Mouse (Mus musculus) limb, embryonic 15.5 days (tissue): ENCODE data around the gene Timm17b. TPM values are rescaled to one million over a fixed set of nuclear protein-coding genes. Genes with fewer than 3 reads are reported as not detected.

Experiments used
- ATAC-seq: fragments of 200-750 bp; cut with Nextera tagmentation; 2 replicates; pipeline ENCODE4 v1.8.0; 2017; ENCODE audit warnings: low read depth, moderate TSS enrichment; ENCODE audit not compliant: insufficient number of reproducible peaks, low FRiP score, low TSS enrichment
- H3K27ac ChIP-seq: fragments of 300-500 bp; sonication (generic); 2 replicates; pipeline ENCODE4 v1.5.1; 2015; ENCODE audit warnings: moderate library complexity, mild to moderate bottlenecking, inconsistent platforms
- H3K27me3 ChIP-seq: fragments of 300-500 bp; sonication (generic); 2 replicates; pipeline ENCODE4 v1.6.1; 2015; ENCODE audit warnings: inconsistent platforms
- H3K36me3 ChIP-seq: fragments of 300-500 bp; sonication (generic); 2 replicates; pipeline ENCODE4 v1.6.1; 2015; ENCODE audit warnings: inconsistent platforms
- H3K4me1 ChIP-seq: fragments of 300-500 bp; sonication (generic); 2 replicates; pipeline ENCODE4 v1.6.1; 2015; ENCODE audit warnings: inconsistent platforms
- H3K4me2 ChIP-seq: fragments of 300-500 bp; sonication (generic); 2 replicates; pipeline ENCODE4 v1.6.1; 2015; ENCODE audit warnings: mild to moderate bottlenecking, inconsistent platforms
- H3K4me3 ChIP-seq: fragments of 300-500 bp; sonication (generic); 2 replicates; pipeline ENCODE4 v1.5.1; 2015; ENCODE audit warnings: mild to moderate bottlenecking, inconsistent platforms
- H3K9ac ChIP-seq: fragments of 300-500 bp; sonication (generic); 2 replicates; pipeline ENCODE4 v1.6.1; 2015; ENCODE audit warnings: inconsistent platforms
- H3K9me3 ChIP-seq: fragments of 300-500 bp; sonication (generic); 2 replicates; pipeline ENCODE4 v1.6.1; 2016; ENCODE audit warnings: inconsistent platforms
- WGBS: fragments of 180-500 bp; shearing (Covaris S2); methylation state at CpG from one replicate; pipeline ENCODE4 v1.1.7; 2015; 5-methylcytosine and 5-hydroxymethylcytosine counted together
- polyA plus RNA-seq: library from polyadenylated mRNA; unstranded; fragments of >200 nt; fragmentation: Nextera tagmentation; extraction: Ambion mirVana; gene quantifications from 2 replicates; pipeline ENCODE4 v1.2.1, GENCODE M21; 2015

Gene Timm17b
- polyA plus RNA-seq, 1 experiment from 2014 or later: 157 TPM

GRCm38 (mm10) chrX:7922032-7922431, 22.9 kb downstream of the Timm17b start:
- H3K9ac ChIP-seq: no peak overlapping the region
- ATAC-seq: no peak
- H3K4me2 ChIP-seq: peak overlapping the region; percentile 45
- H3K36me3 ChIP-seq: no peaks in the 10 kb centered on the region
- H3K4me1 ChIP-seq: peaks cover 9% of the 10 kb centered on the region
- WGBS: 17% methylated on average over 46 of the region's 48 CpGs
- H3K4me3 ChIP-seq: peak overlapping the region; percentile 25
- H3K27ac ChIP-seq: no peak overlapping the region
- no peaks in the 10 kb centered on the region for H3K9me3 ChIP-seq
- peaks cover 62% of the 10 kb centered on the region for H3K27me3 ChIP-seq

DNA sequence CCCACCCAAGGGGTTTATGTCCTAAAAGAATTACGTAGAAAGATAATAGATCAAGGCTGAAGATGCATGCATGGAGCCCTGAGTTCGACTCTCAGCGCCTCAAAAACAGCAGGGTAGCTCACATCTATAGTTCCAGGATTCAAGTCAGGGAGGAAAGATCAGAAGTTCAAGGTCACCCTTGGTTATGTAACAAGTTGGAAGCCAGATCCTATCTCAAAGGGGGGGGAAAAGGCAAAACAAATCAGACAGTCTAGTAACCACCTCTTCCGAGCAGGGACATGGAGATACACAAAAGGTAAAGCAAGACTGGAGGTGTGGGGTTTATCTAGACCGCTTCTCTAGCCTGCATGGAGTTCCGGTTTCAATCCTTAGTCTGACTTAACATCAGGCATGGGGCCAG, 27.1 kb downstream of the Timm17b start:
- peaks cover 15% of the 10 kb centered on the region for H3K36me3 ChIP-seq
- no peaks in the 10 kb centered on the region for H3K9me3 ChIP-seq
- ATAC-seq: no peak
- peaks cover 52% of the 10 kb centered on the region for H3K27me3 ChIP-seq
- WGBS: 66% methylated on average over 6 of the region's 6 CpGs
- H3K9ac ChIP-seq: no peak overlapping the region
- no peak overlapping the region for H3K4me2 ChIP-seq
- peaks cover 9% of the 10 kb centered on the region for H3K4me1 ChIP-seq
- no peak overlapping the region for H3K4me3 ChIP-seq
- H3K27ac ChIP-seq: no peak overlapping the region

DNA sequence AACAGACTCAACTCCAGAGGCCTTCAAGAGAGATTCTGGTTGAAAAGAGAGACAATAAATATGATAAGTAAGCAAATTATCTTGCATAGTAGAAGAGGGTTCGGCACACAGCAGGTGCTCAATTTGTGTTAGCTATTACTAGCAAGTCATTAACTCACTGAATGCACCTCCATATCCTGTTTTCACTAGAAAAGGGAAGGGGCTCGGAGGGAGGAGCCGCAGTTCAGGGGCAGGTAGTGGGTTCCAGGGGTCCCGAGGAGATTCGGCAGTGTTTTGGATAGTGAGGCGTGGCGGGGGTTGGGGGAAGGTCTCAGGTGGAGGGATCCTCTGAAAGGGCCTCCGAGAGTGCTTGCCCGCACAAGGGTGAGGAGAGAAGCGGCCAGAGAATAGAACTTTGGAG, 28.0 kb downstream of the Timm17b start:
- ATAC-seq: no peak
- Histone ChIP-seq H3K4me1 (peaks cover 5% of the 10 kb centered on the region; the same call in 1 of the 2 replicates), H3K36me3 (peaks cover 19% of the 10 kb centered on the region), H3K9me3 (no peaks in the 10 kb centered on the region), H3K27me3 (peaks cover 44% of the 10 kb centered on the region), H3K4me2 (no peak overlapping the region), H3K9ac (no peak overlapping the region), H3K4me3 (no peak overlapping the region), H3K27ac (no peak overlapping the region)
- 31% methylated on average over 10 of the region's 10 CpGs for WGBS

GRCm38 (mm10) chrX:7928270-7928790, 29.2 kb downstream of the Timm17b start, which contains the start of gene Eras:
TSS of gene Eras (minus strand) at chrX:7928607.
- H3K9ac ChIP-seq: no peak within 1 kb of the TSS
- H3K36me3 ChIP-seq: peaks cover 24% of the 10 kb centered on the region
- no peak within 1 kb of the TSS for H3K4me2 ChIP-seq
- H3K27me3 ChIP-seq: peaks cover 32% of the 10 kb centered on the region
- H3K4me3 ChIP-seq: no peak within 1 kb of the TSS
- H3K9me3 ChIP-seq: no peaks in the 10 kb centered on the region
- H3K4me1 ChIP-seq: no peaks in the 10 kb centered on the region
- WGBS: 21% methylated on average over 19 of the region's 19 CpGs
- no peak for ATAC-seq
- no peak within 1 kb of the TSS for H3K27ac ChIP-seq

DNA sequence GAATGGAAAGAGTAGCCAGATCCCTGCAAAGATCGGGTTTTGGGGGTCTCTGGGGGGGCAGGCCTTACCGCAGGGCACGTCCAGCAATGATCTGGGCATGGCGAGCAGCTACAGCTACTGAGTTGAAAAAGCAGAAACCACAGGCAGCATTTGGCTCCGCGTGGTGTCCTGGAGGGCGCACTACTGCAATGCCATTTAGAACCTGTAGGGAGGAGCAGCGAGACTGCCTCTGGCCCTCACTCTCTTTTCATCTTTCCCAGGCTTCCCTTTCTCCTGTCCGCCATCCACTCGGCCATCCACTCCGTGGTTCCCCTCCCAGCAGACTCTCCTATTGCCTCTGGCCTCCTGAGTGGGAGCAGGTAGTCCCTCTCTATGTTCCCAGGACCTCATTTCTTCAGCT, 37.7 kb downstream of the Timm17b start:
- no peaks in the 10 kb centered on the region for H3K4me1 ChIP-seq
- H3K36me3 ChIP-seq: peaks cover 16% of the 10 kb centered on the region; the same call in 1 of the 2 replicates
- no peak overlapping the region for H3K4me3 ChIP-seq
- H3K9me3 ChIP-seq: no peaks in the 10 kb centered on the region
- H3K27ac ChIP-seq: no peak overlapping the region
- H3K4me2 ChIP-seq: no peak overlapping the region
- WGBS: 48% methylated on average over 10 of the region's 11 CpGs
- H3K27me3 ChIP-seq: no peaks in the 10 kb centered on the region
- H3K9ac ChIP-seq: no peak overlapping the region
- no peak for ATAC-seq

DNA sequence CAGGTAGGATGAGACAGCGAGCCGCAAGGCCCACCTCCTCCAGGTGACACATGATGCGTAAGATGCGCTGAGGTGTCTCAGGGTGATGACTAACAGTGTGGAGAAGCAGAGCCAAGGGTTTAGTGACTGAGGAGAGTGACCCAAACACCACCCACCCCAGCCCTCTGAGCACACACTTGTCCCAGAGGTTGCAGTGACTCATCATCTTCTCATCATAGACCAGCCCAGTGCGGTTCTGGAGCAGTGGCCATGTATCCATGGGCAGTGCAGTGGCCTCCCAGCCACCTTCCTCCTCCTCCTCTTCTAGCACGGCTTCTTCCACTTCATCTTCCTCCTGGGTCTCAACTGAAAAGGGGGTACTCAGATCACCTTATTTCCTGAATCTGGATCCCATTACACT, 38.5 kb downstream of the Timm17b start:
- Histone ChIP-seq H3K27me3 (no peaks in the 10 kb centered on the region), H3K27ac (no peak overlapping the region), H3K9me3 (no peaks in the 10 kb centered on the region), H3K36me3 (peaks cover 16% of the 10 kb centered on the region; the same call in 1 of the 2 replicates), H3K9ac (no peak overlapping the region), H3K4me3 (no peak overlapping the region), H3K4me1 (no peaks in the 10 kb centered on the region), H3K4me2 (no peak overlapping the region)
- ATAC-seq: no peak
- WGBS: 92% methylated on average over 6 of the region's 6 CpGs

GRCm38 (mm10) chrX:7945618-7946017, 46.5 kb downstream of the Timm17b start:
- Histone ChIP-seq H3K27me3 (no peaks in the 10 kb centered on the region), H3K9me3 (no peaks in the 10 kb centered on the region), H3K9ac (no peak overlapping the region), H3K27ac (no peak overlapping the region), H3K4me3 (no peak overlapping the region), H3K36me3 (no peaks in the 10 kb centered on the region), H3K4me2 (no peak overlapping the region), H3K4me1 (no peaks in the 10 kb centered on the region)
- no peak for ATAC-seq
- 70% methylated on average over 8 of the region's 8 CpGs for WGBS

DNA sequence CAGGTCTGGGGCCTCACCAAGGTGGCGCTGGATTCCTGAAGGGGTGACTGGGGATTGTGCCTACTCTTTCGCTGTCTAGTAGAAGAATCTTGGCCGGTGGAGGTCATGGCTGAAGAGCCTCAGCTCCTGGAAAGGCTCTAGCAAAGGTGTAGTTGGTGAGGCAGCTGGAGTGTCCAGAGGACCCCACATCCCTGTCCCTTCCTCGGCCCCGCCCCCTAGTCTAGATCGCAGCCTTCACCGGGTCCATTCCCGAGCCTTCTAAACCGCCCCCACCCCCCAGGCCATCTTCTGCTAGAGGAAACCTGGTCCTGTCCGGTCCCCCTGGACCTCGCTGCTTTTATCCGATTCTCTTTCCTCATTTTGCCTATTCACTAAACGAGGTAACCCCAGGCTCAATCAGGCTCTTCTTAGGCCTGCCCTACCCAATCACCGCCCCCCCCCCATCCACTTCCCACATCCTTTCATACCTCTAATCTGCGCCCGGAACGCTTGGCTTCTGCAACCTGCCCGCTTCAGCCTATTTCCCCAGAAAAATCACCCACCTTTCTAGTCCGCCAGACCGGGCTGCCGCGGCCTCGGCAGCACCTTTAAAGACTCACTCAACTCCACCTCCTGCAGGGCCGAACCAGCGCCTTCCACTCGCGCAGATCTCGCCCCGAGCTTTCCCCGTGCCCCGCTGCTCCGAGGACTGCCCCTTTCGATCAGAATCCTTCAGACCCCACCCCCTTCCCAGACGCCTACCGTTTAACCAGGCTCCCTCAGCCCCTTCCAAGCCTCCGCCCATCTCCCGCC, 48.1 kb downstream of the Timm17b start, which contains the start of gene Hdac6:
Gene Hdac6, minus strand, starts transcription at position 782 of the 792 bp plus-strand sequence.
- WGBS: 22% methylated on average over 36 of the region's 37 CpGs
- peak within 1 kb of the TSS; percentile 61 for H3K27ac ChIP-seq
- no peaks in the 10 kb centered on the region for H3K4me1 ChIP-seq
- no peaks in the 10 kb centered on the region for H3K27me3 ChIP-seq
- peak within 1 kb of the TSS; percentile 53 for H3K4me2 ChIP-seq
- no peaks in the 10 kb centered on the region for H3K36me3 ChIP-seq
- no peaks in the 10 kb centered on the region for H3K9me3 ChIP-seq
- H3K4me3 ChIP-seq: peak within 1 kb of the TSS; percentile 47
- peak; percentile 25; the same call in 1 of the 2 replicates for ATAC-seq
- H3K9ac ChIP-seq: peak within 1 kb of the TSS; percentile 20; the same call in 1 of the 2 replicates

- Histone ChIP-seq H3K36me3 (no peaks in the 10 kb centered on the region), H3K9ac (no peak overlapping the region), H3K27me3 (no peaks in the 10 kb centered on the region), H3K4me3 (peak overlapping the region; percentile 47), H3K9me3 (no peaks in the 10 kb centered on the region), H3K27ac (peak overlapping the region; percentile 61), H3K4me2 (peak overlapping the region; percentile 53), H3K4me1 (no peaks in the 10 kb centered on the region)
- peak; percentile 98; the same call in 1 of the 2 replicates for ATAC-seq
- WGBS: 18% methylated on average over 38 of the region's 38 CpGs
Observed at GRCm38 (mm10) chrX:7947900-7948492, 48.8 kb downstream of the Timm17b start.

DNA sequence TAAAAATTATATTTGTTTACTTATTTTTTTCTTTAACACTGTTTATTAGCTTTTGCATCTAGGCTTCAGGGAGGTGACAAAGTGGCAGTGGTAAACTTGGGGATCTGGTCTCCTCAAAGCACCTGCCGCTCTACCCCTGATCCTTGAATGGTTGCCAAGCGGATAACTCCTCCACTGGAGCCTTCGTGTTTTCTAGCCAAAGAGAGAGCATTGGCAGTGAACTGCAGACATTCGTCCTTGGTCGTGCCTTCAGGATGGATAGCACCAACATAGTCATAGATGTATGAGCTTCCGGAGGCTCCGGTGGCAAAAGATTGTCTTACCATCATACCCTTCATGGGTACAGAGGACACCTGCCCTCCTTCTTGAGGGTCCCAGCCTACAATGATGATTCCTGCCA, 50.9 kb downstream of the Timm17b start:
- H3K4me1 ChIP-seq: no peaks in the 10 kb centered on the region

More for the DNA sequence above, 50.9 kb downstream of the Timm17b start:
- 86% methylated on average over 7 of the region's 7 CpGs for WGBS
- Histone ChIP-seq H3K36me3 (no peaks in the 10 kb centered on the region), H3K9me3 (no peaks in the 10 kb centered on the region), H3K27ac (no peak overlapping the region), H3K4me3 (no peak overlapping the region), H3K9ac (no peak overlapping the region), H3K4me2 (no peak overlapping the region), H3K27me3 (no peaks in the 10 kb centered on the region)
- no peak for ATAC-seq
